Mouse (Mus musculus) kidney, adult 9 months (tissue): Measurements from ENCODE around the gene Vgll4.

ENCODE experiments used
- DNase-seq: peaks from one replicate; pipeline ENCODE4 v3.0.0; 2022

Gene Vgll4

GRCm38 (mm10) chr6:114972988-114973387, 3.2 kb upstream of the Vgll4 start:
- DNase-seq, result peak; percentile 42

GRCm38 (mm10) chr6:114970895-114971294, 1.1 kb upstream of the Vgll4 start:
- DNase-seq, result no peak

GRCm38 (mm10) chr6:114970386-114970785, 592 bp upstream of the Vgll4 start:
- no peak for DNase-seq

GRCm38 (mm10) chr6:114968361-114969212, 1.2 kb downstream of the Vgll4 start:
- DNase-seq, result peak; percentile 96

- no peak for DNase-seq
These were observed 2.2 kb downstream of the Vgll4 start for GRCm38 (mm10) chr6:114967623-114968022.

- no peak for DNase-seq
These were observed 3.2 kb downstream of the Vgll4 start for GRCm38 (mm10) chr6:114966396-114967154.

GRCm38 (mm10) chr6:114965802-114966201, 4.0 kb downstream of the Vgll4 start:
- no peak for DNase-seq

- no peak for DNase-seq
These were observed 4.4 kb downstream of the Vgll4 start for GRCm38 (mm10) chr6:114965396-114965795.

GRCm38 (mm10) chr6:114964235-114964634, 5.6 kb downstream of the Vgll4 start:
- no peak for DNase-seq

GRCm38 (mm10) chr6:114963636-114964035, 6.2 kb downstream of the Vgll4 start:
- DNase-seq, result no peak

GRCm38 (mm10) chr6:114961276-114962068, 8.3 kb downstream of the Vgll4 start:
- no peak for DNase-seq

GRCm38 (mm10) chr6:114959012-114959398, 10.8 kb downstream of the Vgll4 start:
- DNase-seq, result no peak

- no peak for DNase-seq
These were observed 11.4 kb downstream of the Vgll4 start for GRCm38 (mm10) chr6:114958249-114959011.

GRCm38 (mm10) chr6:114957756-114958155, 12.0 kb downstream of the Vgll4 start:
- no peak for DNase-seq

- DNase-seq, result no peak
These were observed 15.3 kb downstream of the Vgll4 start for GRCm38 (mm10) chr6:114954496-114954895.

GRCm38 (mm10) chr6:114953601-114954000, 16.2 kb downstream of the Vgll4 start:
- DNase-seq, result no peak

GRCm38 (mm10) chr6:114952356-114952755, 17.4 kb downstream of the Vgll4 start:
- DNase-seq, result no peak

GRCm38 (mm10) chr6:114944456-114945438, 25.0 kb downstream of the Vgll4 start:
- no peak for DNase-seq

GRCm38 (mm10) chr6:114941201-114941849, 28.5 kb downstream of the Vgll4 start:
- peak; percentile 73 for DNase-seq

GRCm38 (mm10) chr6:114939666-114940065, 30.1 kb downstream of the Vgll4 start:
- DNase-seq, result no peak

GRCm38 (mm10) chr6:114936941-114937313, 32.9 kb downstream of the Vgll4 start:
- DNase-seq, result no peak
